Mouse (Mus musculus) frontal cortex, postnatal 36 days (tissue): ENCODE results near the gene Ormdl2.
"Not testable (repeated sequence)": the region's sequence is repeated elsewhere in the genome, so short reads cannot be mapped to it uniquely, and the experiment has no call there.

Experiments
- DNase-seq, 2 experiments: peaks; one replicate each; pipeline ENCODE4 v3.0.0; 2022; ENCODE audit warnings: low spot score in 2 of 2

Gene Ormdl2

DNA sequence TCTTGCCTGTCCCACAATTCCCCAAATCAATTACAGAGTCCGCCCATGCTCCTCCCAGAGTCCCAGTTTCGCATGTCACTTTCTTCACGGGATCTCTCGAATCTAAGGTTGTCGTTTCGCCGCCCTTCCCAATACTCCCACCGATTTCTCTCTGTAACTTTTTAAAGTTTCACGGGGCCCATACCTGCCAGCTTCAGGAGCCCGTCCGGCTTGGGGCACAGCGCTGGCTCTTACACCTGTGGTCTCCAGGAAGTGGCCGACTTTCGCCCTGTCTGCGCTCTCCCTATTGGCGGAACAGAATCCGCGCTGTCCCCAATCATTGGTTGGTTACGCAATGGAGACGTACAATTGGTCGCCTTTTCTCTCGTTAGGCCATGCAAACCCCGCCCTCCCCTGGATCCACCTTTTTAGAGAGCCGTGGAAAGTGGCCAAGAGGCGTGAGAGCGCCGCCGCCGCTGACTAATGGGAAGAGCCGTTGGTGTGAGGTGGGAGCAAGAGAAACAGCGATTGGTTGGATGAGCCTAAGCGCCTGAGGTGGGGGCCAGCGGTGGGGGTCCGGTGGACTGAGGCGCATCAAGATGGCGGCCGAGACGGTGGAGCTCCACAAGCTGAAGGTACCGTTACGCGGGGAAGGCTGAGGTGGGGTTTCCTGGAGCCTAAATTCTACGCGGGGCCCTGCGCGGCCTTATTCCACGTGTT lies at the start of gene Ormdl2:
TSS of gene Ormdl2 (minus strand) at position 288 of the 699 bp plus-strand sequence.
- peak; percentile 99 for DNase-seq

DNA sequence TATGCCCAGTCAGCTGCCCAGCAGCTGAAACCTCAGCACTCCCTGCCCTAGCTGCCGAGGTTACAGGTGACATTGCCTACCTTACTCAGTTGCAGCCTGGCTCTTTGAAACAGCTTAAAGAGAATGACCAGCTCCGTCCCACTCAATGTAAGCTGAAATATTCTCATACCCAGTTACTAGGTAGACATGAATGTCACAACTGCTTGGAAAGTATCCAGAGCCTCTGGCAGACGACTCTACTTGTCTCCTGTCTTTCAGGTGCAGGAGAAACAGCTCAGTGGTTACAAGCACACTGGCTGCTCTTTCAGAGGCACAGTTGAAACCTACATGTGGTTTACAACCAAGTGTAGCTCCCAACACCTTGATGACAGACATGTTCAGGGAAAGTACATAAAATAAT lies 48.9 kb upstream of the Ormdl2 start:
- no peak for DNase-seq

DNA sequence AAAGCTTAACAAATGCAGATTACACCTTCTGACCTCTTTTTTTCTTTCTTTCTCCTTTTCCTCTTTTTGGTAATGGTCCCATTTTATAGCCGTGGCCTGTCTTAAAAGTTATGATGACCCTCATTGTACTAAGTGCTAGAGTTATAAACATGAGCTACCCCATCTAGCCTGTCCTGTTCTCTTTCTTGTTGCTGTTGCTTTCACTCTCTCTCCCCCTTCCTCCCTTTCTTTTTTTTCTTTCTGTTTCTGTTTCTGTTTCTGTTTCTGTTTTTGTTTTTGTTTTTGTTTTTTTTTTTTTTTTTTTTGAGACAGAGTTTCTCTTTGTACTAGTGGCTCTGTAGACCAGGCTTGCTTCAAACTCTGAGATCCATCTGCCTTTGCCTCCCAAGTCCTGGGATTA lies 45.1 kb upstream of the Ormdl2 start:
- no peak for DNase-seq

DNA sequence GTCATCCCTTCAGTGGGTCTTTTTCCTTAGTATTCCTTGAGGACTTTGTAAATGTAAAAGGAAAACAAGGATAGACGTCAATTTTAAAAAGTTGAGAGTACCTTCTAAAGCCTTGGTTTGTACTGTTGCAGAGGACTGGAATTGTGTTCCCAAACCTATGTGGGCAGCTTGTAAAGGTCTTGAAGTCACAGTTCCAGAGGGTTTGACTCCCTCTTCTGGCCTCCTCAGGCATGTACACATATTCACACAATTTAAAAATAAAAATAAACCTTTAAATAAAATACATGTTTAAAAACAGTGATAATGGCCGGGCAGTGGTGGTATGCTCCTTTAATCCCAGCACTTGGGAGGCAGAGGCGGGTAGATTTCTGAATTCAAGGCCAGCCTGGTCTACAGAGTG lies 44.6 kb upstream of the Ormdl2 start:
- DNase-seq = no peak

DNA sequence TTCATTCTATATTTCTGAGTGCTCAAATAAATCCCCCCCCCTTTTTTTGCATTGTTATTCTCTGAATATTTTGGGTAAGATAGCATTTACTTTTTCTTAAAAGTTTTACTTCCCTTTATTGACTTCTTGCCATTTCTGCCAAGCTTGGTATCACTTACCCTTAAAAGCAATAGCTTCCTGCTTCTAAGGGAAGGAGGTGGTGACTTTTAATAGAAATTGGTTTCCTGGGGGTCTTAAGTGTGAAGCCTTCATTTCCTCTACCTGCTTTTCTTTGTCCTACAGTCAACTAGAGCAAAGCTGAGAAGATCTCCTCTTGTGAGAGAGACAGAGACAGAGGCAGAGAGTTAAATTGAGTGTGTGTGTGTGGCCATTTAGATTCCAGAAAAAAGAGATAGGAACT lies 39.7 kb upstream of the Ormdl2 start:
- no peak for DNase-seq

DNA sequence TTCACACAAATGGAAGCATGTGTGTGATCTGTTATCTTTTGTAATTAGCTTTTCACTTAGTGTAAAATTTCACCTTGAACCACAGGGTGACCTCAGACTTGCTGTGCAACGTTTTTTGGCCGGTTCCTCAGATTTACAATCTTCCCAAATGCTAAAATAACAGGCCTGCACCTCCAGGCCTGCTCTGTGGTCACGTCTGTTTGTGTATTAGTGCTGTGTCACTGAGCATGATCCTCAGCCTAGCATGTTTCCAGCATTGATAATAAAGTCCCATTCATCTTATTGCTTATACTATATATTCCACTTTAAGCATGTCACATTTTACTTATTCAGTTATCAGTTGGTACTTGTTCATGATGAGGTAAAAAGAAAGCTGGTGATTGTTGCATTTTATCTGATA lies 28.9 kb upstream of the Ormdl2 start:
- no peak for DNase-seq

DNA sequence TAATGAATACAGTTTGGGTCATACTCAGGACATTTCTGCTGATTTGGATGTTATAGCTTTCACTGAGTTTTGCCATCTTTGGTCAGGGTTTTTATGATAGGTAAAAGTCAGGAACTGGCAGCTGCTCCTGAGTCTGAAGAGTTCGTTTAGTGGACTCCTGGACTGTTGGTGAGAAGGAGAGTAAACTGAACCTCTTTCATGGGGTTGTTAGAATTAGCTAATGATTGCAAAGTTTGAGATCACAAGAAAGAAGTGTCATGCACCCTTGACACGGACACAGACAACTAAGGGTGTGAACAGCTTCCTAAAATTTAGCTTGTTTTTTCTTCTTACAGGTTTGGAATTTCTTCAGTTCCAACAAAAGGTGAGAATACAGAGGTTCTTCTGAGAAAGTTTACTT lies 27.0 kb upstream of the Ormdl2 start:
- no peak for DNase-seq

DNA sequence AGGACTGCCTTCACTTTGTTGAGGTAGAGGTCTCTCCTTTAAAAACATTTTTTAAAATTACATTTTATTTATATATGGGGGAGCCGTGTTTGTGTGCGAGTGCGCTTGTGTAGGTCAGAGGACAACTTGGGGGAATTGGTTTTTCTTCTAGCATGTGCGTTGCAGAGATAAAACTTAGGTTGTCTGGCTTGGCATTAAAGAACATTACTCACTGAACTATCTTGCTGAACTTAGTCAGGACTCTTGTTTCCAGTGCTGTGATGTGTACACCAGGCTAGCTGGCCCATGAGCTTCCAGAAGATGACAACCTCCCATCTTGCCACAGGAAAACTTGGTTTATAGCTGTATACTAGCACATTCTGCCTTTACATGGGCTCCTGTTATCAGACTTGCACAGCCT lies 25.2 kb upstream of the Ormdl2 start:
- DNase-seq = no peak

DNA sequence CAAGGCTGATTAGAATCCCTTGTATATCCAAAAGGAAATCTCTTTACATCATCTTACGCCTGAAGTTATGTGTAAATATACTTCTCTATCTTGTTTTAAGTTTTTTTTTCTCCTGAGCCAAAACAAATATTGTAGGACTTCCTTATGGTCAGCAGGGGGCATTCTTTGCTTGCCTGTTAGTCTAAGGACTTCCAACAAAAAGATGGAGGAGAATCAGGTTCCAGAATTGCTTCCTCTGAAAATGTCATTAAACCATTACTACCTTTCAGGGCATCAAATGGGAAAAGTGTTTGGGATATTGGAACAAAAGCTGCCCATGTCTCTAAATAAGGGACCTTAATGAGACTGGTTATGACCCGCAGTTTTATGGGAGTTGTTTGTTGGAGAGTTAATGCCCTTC lies 24.1 kb upstream of the Ormdl2 start:
- DNase-seq = no peak

DNA sequence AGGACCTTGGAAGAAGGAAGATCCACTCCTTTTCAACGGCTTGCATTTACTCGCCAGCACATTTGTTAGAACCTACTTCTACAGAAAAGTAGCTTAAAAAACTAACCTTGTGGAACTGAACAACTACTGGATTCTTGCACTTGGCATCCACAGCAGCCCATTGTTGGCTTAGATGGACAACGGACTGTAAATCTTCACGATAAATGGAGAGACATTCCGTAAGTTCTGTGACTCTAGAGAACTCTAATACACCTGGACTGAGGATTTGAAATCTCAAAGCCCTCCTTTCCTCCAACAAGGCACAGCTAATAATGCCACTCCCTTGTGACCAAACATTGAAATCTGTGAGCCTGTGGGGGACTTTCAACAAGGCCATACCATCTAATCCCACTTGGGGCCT lies 21.8 kb upstream of the Ormdl2 start:
- DNase-seq = no peak

DNA sequence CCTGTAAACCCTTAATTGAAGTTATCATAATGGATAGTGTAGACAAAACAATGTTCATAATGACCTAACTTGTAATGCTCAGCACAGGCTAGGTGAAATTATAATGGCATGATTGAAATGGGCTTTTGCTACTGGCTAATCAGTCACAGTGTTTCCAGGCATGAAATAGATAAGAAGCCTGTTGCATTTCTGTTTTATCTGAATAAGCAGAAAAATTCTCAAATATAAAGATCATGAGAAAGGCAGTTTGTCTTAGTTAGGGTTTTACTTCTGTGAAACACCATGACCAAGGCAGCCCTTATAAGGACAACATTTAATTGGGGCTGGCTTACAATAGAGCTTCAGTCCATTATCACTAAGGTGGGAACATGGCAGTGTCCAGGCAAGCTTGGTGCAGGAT lies 19.2 kb upstream of the Ormdl2 start:
- no peak for DNase-seq

DNA sequence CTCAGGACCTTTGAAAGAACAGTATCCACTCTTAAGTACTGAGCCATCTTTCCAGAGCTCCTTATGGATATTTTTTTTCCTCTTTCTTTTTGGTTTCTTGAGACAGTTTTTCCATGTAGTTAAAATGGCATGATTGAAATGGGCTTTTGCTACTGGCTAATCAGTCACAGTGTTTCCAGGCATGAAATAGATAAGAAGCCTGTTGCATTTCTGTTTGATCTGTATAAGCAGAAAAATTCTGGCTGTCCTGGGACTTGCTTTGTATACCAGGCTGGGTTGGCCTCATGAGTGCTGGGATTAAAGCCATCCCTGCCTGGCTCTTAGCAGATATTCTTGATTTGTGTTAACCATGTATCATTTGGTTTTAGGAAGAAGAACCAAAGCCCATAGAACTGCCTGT lies 18.0 kb upstream of the Ormdl2 start:
- DNase-seq = no peak

DNA sequence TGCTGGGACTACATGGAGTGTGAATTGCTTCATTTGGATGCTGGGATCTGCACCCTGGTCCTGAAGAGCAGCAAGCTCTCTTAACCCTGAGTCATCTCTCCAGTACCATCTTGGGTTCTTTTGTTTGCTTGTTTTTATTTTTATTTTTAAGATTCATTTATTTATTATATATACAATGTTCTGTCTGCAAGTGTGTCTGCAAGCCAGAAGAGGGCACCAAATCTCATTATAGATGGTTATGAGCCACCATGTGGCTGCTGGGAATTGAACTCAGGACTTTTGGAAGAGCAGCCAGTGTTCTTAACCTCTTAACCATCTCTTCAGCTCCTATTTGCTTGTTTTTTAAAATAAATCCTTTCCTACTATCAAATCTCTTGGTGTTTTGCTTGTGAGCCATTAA lies 16.0 kb upstream of the Ormdl2 start:
- DNase-seq = no peak

DNA sequence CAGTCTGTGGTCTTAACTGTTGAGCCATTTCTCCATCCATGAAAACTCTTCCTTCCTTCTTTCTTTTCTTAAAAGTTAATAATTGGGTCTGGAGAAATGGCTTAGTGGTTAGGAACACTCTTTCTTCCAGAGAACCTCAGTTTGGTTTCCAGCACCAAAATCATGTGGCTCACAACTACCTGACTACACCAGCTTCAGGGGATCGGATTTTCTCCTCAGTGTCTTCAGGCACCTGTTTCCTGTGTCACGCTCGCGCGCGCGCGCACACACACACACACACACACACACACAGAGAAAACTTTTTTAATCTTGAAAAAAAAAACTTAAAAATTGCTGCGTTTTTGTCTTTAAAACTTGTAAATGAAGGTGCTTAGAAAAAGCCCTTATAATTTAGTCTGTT lies 2.4 kb upstream of the Ormdl2 start:
- DNase-seq = no peak

DNA sequence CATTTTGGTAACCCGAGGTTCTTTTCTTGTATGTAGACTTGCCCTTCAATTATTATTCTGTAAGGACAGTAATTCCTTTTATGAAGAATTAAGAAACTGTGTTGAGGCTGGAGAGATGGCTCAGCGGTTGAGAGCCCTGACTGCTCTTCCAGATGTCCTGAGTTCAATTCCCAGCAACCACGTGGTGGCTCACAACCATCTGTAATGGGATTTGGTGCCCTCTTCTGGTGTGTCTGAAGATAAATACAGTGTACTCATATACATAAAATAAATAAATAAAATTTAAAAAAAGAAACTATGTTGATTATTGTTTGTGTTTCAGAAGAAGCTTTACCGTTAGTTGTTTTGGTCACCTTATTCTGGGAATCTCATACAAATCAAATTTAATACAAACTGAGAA lies 1.6 kb upstream of the Ormdl2 start:
- DNase-seq = not testable (repeated sequence)

DNA sequence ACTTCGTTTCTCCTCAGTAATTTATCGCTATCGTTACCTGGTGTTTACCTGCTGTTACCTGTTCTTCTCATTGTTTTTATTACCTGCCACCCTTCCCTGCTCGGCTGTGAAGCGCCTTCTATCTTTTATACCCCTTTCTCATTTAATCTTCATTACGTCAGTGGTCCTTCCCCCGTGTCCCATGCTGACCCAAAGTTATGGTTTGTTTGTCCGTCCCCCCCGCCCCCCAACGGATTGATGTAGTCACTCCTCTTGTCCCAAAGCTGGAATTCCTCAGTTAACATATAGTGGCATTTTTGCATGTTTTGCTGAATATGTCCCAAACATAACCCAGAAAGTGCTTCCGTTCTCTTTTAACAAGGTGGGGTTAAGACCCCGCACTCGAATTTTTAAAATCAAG lies 690 bp upstream of the Ormdl2 start:
- DNase-seq = no peak

DNA sequence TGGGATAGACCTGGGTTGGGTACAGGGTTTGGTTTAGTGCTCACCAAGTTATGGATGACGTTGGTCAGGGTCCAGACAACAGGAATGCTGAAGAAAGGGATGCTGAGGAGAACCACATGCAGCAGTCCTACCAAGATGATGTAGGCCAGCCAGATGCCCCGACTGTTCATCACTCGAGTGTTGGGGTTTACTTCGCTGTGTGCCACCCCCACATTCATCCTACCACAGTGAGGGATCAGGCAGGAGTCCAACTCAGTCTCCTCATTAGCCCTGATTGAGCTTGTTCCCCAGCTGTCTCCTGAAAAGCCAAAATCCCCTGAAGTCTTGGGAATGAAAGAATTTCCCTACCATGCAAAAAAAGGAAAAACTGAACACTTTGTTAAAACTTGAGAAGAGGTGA lies 1.2 kb downstream of the Ormdl2 start:
- DNase-seq = no peak

DNA sequence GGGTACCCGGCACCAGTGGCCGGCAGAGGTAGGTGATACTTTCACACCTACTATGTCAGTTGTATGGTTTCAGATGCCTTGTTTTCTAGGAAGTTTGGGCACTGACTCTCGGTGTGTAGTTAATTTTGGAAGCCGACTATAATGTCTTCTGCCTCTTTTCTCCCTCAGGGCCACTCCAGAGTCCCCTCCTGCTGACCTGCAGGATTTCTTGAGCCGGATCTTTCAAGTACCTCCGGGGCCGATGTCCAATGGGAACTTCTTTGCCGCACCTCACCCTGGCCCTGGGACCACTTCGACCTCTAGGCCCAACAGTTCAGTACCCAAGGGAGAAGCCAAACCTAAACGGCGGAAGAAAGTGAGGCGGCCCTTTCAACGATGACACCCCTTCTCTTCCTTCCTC lies 4.4 kb downstream of the Ormdl2 start, which contains the start of gene Sarnp:
TSS of gene Sarnp (plus strand) at position 301 of the 400 bp plus-strand sequence.
- DNase-seq = no peak

DNA sequence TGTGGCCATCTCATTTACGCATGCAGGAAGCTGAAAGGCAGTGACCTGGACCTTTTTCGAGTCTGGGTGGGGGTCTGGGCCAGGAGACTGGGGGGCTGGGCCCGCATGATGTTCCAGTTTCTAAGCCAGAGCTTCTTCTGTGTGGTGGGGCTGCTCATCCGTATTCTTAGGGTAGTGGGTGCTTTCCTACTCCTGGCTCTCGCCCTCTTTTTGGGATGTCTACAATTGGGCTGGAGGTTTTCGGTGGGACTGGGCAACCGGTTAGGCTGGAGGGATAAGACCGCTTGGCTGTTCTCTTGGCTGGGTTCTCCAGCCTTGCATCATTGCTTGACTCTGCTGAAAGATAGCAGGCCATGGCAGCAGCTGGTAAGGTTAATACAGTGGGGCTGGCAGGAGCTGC lies 14.4 kb downstream of the Ormdl2 start:
- DNase-seq = no peak

DNA sequence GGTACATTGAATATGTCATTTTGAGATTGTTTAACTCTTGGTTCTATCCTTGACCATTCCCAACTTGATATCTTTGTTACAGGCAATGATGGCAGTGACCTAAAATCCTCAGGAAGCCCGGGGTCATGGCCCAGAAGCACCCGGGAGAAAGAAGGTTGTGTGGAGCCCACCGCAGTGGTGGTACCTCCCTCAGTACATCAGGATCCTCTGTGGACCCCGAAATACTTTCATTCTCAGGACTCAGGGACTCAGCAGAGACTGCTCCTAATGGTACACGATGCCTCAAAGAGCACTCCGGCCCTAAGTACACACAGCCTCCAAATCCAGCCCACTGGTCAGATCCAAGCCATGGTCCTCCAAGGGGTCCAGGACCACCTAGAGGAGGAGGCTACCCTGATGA lies 15.4 kb downstream of the Ormdl2 start:
- DNase-seq = no peak

DNA sequence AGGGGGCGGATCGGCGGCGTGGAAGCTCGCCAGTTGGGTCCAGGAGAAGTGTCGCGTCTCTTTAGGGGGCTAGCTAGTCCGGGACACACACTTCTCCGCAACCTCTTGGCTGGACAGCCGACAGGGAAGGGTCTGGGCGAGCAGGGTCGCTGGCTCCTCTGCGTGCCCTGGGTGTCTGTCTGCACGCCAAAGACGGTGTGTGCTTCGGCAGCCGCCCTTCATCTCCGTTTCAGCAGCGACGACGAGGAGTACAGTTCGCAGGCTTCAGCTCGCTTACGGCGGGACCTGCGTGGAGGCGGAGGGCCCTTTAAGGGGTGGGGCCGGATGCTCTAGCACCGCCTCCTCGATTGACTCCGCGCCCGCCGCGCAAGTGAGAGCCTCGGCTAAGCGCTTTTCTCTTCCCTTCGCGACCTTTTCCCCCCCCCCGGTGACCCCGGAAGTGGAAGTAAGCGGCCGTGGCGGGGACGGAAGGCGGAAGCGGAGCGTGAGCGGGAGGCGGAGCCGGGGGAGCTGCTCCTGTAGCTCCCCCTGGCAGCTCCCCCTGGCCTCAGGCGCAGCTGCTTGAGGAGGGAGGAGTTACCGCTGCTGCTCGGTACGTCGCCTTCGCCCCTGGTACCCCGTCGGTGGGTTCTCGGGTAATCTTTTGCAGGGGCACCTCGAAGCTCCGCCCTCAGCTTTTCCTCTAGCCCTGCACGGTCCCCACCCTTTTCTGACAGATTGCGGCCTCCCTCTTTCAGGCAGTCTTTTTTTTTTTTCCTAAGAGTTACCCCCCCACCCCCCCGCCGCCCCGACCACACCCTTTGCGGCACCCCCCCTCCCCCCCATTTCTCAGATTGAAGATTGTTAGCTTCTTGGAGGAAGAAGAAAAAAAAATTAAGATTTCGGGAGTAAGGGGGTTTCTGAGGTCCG lies 16.1 kb downstream of the Ormdl2 start:
- peak; percentile 91 to 93 for DNase-seq

DNA sequence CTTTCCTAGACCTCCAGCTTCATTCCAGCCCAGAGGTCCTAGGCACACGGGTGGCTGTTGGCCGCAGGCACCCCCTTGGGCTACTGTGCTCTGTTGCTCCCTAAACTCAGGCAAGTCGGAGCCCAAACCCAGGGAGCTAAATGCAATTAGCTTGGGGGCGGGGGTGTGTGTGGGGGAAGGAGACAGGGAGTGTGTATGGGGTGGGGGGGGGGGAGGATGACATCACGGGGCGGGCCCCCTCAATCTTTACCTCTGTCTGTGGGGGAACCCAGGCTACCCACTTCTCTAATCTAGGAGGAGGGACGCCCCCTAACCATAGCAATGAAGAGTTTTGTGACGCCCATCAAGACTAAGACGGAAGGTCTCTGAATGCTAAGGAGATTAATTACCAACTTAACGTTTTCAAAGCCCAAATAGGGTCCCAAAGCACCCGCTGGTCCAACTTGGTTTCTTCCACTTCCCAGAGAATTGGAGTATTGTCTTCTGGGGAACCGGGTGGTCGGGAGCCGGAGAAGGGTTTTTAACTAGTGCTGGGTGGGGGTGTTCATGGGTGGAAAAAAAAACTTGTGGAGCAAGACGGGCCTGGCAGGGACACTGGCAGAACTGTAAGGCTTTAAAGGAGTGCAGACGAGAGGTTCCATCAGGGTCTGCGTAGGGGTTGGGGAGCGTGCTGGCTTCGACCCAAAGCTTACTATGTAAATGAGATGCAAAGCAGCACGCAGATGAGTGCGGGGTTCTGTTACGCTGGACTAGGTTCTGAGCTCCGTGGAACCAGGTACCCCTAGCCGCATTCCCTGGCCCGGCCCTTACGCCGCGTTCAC lies 17.0 kb downstream of the Ormdl2 start, which contains the start of gene Tmem198b:
TSS of gene Tmem198b (minus strand) at position 100 of the 821 bp plus-strand sequence.
- peak; percentile 78 for DNase-seq
